Mouse (Mus musculus) heart, adult 2 months (tissue): ENCODE results near the gene Alox15.

Source experiments
- CTCF ChIP-seq: fragments of 200-600 bp; IDR thresholded peaks from 2 replicates; pipeline ENCODE4 v1.8.1; 2022; ENCODE audit warnings: antibody characterized with exemption, mild to moderate bottlenecking, moderate library complexity
- EP300 ChIP-seq: fragments of 200-500 bp; IDR thresholded peaks from 2 replicates; pipeline ENCODE4 v1.6.1; 2011; ENCODE audit warnings: low read depth, low read length, control low read depth; ENCODE audit not compliant: insufficient read depth

- TF ChIP-seq EP300, result no peak
- peak; percentile 57 for TF ChIP-seq CTCF
Measured at GRCm38 (mm10) chr11:70308296-70308695, 43.5 kb downstream of the Alox15 start.
